Mouse (Mus musculus): ENCODE data around the gene Tnfrsf14.

Tnfrsf14 gene

GRCm38 (mm10) chr4:154958171-154958570 lies 29.8 kb upstream of the Tnfrsf14 start:
- no peak for TF ChIP-seq GATA4 (IDR thresholded peaks at IDR 0.05; ENCODE audit: insufficient replicate concordance, low read length)

GRCm38 (mm10) chr4:154957289-154957993 lies 29.1 kb upstream of the Tnfrsf14 start:
- no peak for TF ChIP-seq GATA4 (IDR thresholded peaks at IDR 0.05; ENCODE audit: insufficient replicate concordance, low read length)

- TF ChIP-seq GATA4 (IDR thresholded peaks at IDR 0.05; ENCODE audit: insufficient replicate concordance, low read length) = no peak
These were observed 28.2 kb upstream of the Tnfrsf14 start for GRCm38 (mm10) chr4:154956604-154957003.

DNA sequence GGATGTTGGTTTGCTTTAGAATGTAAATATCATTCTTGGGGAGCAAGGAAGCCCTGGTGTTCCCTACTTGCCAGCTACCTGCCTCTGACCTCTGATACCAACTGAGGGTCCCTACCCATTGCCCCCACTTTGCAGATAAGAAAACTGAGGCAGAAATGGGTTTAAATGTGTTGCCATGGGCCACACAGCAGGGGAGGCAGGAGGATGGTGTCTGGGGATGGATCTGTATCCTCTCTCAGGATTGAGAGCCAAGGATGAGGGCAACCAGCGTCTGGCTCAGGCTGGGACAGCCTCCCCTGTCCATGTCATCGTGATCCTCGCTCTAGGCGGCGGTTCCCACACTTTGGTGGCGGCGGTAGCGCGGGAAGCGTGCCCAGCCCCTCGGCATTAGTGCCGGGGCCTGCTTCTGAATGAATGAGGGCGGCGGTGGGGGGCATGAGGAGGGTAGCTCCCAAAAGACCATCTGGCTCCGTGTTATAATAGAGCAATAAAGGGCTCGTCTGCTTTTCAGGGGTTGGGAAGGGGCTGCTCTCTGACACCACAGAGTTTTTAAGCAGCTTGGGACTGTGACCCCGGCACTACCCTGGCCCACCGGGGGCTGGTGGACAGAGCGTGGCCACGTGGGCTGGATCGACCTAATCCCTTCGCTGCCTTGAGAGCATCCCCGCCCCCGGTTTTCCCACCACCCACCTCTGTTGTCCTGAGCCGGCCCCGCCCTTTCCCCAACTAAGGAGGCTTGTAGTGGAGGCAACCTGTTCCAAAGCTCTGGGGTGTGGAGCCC lies 24.3 kb upstream of the Tnfrsf14 start:
- TF ChIP-seq GATA4 (IDR thresholded peaks at IDR 0.05; ENCODE audit: insufficient replicate concordance, low read length) = no peak

DNA sequence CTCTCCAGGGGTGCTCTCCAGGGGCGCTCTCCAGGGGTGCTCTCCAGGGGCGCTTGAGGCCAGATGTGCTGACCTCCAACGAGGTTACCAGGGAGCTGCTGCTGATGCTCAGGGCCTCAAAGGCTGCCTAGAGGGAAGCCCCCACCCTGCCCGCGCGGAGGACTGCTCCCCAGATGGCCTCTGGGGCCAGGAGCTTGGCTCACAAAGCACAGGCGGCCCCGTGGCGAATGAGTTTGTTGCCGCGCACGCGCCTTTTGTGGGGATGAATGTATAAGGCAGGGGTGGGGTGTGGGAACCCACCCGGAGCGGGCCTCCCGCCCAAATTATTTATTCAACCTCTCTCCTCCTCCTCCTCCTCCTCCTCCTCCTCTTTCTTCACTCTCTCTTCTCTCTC lies 21.2 kb upstream of the Tnfrsf14 start:
- TF ChIP-seq GATA4 (IDR thresholded peaks at IDR 0.05; ENCODE audit: insufficient replicate concordance, low read length) = no peak

GRCm38 (mm10) chr4:154948940-154949588 lies 20.7 kb upstream of the Tnfrsf14 start:
- TF ChIP-seq GATA4 (IDR thresholded peaks at IDR 0.05; ENCODE audit: insufficient replicate concordance, low read length) = no peak

- TF ChIP-seq GATA4 (IDR thresholded peaks at IDR 0.05; ENCODE audit: insufficient replicate concordance, low read length) = no peak
These were observed 19.9 kb upstream of the Tnfrsf14 start for GRCm38 (mm10) chr4:154948066-154948939.

GRCm38 (mm10) chr4:154946319-154946718 lies 18.0 kb upstream of the Tnfrsf14 start:
- no peak for TF ChIP-seq GATA4 (IDR thresholded peaks at IDR 0.05; ENCODE audit: insufficient replicate concordance, low read length)

DNA sequence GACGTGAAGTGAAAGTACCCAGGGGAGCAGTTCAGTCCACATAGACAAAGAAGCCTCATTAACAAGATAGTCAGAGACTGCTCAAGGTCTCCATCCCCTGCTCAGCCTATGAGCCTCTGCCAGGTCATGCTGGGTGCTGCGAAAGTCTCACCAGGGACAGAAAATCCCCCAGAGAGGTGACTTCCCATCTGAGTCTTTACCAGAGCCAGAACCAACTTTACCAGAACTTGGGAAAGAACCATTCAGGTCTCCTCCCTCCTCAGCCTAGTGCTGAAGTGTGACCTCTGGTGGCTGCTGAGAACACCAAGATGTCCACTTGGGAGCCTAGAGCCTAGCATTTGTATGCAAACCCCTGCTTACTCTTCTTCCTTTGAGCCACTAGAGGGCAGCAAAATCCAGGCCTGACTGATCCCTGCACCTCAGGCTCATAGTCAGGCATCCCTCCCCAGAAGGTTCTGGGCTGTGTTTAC lies 15.8 kb upstream of the Tnfrsf14 start:
- TF ChIP-seq GATA4 (IDR thresholded peaks at IDR 0.05; ENCODE audit: insufficient replicate concordance, low read length) = no peak

- TF ChIP-seq GATA4 (IDR thresholded peaks at IDR 0.05; ENCODE audit: insufficient replicate concordance, low read length) = no peak
These were observed 15.1 kb upstream of the Tnfrsf14 start for GRCm38 (mm10) chr4:154943323-154944039.

DNA sequence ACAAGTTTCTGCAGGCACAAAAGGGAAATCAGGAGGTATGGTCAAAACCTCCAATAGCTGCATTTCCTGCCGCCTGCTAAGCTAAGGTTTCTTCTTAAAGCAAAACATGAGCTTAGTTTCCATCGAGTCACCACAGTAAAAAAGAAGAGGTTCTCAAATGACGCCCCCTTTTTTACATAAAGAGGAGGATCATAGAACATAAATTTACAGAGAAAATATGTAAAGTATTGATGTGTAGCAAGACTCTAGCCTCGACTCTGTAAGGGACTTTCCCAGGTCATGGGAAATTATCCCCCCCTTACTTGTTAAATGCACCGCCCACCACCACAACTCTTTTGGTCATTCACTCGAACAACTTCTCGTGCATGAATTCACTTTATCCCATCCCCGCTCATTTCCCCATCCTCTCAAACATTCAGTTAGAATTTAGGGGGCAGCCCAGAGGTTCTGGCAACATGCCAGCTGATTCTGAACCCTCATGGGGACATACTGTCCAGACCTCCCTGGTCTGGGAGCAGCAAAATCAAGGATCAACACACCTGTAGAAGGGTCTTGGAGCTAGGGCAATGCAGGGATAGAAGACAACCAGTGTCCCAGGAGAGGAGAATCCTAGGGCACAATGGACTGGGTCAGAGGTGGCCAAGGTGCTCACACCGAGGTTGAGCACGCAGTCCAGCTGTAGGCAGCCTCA lies 14.4 kb upstream of the Tnfrsf14 start:
- TF ChIP-seq GATA4 (IDR thresholded peaks at IDR 0.05; ENCODE audit: insufficient replicate concordance, low read length) = no peak

DNA sequence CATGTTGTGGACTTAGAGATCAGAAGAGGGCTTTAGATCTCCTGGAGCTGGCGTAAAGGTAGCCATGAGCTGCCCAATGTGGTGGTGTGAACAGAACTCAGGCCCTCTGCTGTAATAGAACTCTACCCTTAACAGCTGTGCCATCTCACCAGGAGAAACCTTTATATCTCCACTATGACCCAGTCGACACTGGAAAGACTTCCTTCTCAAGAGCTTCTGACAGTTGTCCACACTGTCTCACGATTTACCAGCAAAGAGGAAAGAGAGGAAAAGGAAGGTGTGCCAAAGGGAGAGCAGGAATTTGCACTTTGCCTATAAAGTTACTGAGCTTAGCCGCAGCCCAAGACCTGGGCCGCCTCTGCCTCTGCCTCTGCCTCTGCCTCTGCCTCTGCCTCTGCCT lies 13.5 kb upstream of the Tnfrsf14 start:
- no peak for TF ChIP-seq GATA4 (IDR thresholded peaks at IDR 0.05; ENCODE audit: insufficient replicate concordance, low read length)

DNA sequence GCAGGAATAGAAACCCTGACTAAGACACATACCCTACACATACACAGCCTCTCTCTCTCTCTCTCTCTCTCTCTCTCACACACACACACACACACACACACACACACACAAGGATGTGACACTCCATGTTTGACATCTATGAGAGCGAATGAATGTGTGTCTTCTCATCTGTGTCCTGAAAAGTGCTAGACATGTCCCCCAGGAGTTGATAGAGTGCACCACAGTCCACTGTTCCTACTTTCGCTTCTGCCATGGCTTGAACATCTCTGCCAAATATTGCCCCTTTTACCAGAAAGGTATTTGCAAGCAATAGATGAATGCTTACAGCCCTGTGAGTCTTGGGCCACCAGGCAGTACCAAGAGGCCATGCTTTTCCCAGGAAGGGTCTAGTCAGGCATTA lies 11.8 kb upstream of the Tnfrsf14 start:
- no peak for TF ChIP-seq GATA4 (IDR thresholded peaks at IDR 0.05; ENCODE audit: insufficient replicate concordance, low read length)

DNA sequence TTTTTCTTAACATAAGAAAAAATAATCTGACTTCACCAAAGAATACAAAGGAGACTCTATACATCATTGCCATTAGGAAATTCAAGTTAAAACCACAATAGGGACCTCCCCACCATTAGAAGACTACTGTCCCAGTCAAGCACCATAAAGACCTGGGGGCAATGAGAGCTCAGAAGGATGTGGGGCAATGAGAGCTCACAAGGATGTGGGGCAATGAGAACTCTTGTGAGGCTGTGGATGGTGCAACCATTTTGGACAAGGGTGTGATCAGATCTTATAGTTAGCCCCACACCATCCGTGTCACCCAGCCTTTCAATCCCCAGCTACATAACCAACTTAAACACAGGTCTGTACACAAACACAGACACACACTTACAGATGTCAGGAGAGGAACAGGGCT lies 9.4 kb upstream of the Tnfrsf14 start:
- no peak for TF ChIP-seq GATA4 (IDR thresholded peaks at IDR 0.05; ENCODE audit: insufficient replicate concordance, low read length)
